Mouse (Mus musculus) gastrocnemius, postnatal 10 days (tissue): ENCODE results near the gene Mkrn2os. TPM values are rescaled to one million over a fixed set of nuclear protein-coding genes. Genes with fewer than 3 reads are reported as not detected.
"Not testable (repeated sequence)": the region's sequence is repeated elsewhere in the genome, so short reads cannot be mapped to it uniquely, and the experiment has no call there.

Experiments
- DNase-seq: peaks from one replicate; pipeline ENCODE4 v3.0.0; 2021; ENCODE audit warnings: mixed read lengths
- long read RNA-seq, 2 experiments: library from polyadenylated mRNA; stranded (forward); transcript quantifications; one replicate each; pipeline ENCODE4 v2.0.0; 2021
- total RNA-seq, 2 experiments: library from RNA; stranded (reverse); gene quantifications; 2 replicates each; pipeline ENCODE4 v1.2.3; 2021

Gene Mkrn2os
- under 1 TPM; 0.16 to 0.26 TPM for total RNA-seq
- long read RNA-seq, experiment 1, result 0 reads
- long read RNA-seq, experiment 2, partial matches to known transcripts, result 1 of 1 reads
- long read RNA-seq, experiment 2, other reads (novel, unspliced or antisense), result 0 of 1 reads

DNA sequence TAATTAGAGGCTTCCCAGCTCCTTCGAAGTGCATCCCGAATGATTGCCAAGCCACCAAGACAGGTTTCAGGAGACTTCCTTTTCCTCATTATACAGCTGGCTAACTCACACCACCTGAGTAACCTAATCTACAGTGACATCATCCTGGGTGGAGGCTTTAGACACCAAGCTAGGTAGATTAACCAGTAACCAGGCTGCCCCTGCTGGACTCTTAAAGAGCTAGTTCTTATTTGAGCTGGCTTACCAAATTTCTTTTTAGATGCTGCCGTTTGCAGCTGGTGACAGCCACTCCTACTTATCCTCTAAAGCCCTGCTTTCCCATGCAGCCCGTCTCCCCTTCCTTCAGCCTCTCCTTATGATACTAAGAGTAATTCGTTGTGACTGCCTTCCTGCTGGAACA is at the start of gene Mkrn2os:
Gene Mkrn2os, minus strand, starts transcription at position 119 of the 400 bp plus-strand sequence.
- DNase-seq, result no peak

- DNase-seq, result not testable (repeated sequence)
Observed at GRCm38 (mm10) chr6:115638188-115638587, 45.8 kb upstream of the Mkrn2os start.

GRCm38 (mm10) chr6:115634015-115634414 is 41.6 kb upstream of the Mkrn2os start:
- DNase-seq, result no peak

DNA sequence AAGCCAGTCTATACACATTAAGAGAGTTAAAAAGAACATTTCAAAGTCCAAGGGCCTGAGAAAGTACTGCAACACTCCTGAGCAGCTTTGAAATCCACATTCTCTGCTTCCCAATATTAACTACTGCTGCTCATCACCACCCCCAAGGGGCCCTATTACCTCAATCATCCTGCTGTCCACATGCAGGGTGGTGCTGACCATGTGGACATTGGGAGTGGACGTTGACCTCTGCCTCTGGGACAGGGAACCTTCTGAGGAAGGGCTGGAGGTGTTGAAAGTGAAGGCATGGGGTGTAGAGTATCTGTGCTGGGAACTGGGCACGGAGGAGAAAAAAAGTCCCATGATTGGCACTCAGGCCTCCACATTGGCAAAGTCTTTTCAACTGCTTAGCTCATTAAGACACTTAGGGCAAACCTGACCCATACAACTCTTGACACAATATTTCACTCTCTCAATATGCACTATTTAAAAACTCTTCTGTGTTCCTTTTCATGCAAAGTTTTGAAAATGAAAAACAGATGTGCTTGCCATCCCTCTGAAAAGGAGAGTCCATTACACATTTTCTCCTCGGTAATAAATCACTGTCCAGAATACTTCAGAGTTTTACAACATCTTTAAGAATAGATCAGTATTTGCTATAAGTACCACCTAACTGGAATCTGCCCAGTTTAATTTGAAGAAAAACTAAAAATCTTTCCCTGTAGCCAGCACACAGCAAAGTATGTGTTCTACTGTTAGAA is 38.9 kb upstream of the Mkrn2os start:
- no peak for DNase-seq

DNA sequence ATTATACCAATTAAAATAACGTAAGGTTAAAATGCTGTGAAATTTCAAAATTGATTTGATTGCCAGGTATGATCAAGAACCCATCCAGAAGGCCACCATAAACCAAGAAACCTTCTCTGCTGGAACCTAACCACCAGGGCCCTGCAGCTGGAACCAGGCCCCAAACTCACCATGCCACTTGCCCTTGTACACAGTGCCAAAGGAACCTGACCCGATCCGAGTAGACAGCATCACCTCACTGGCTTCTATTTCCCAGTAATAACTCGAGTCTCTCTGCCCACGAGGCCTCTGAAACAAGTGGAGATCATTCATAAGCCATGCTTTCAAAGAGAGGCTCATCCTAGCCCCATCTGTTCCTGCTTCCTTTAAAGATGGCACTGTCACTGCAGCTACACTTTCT is 33.7 kb upstream of the Mkrn2os start:
- DNase-seq, result no peak

GRCm38 (mm10) chr6:115620942-115621341 is 28.6 kb upstream of the Mkrn2os start:
- no peak for DNase-seq

- DNase-seq, result no peak
Observed at GRCm38 (mm10) chr6:115619818-115620217, 27.4 kb upstream of the Mkrn2os start.

- no peak for DNase-seq
Observed at GRCm38 (mm10) chr6:115615983-115616382, 23.6 kb upstream of the Mkrn2os start.

- DNase-seq, result no peak
Observed at GRCm38 (mm10) chr6:115613793-115614192, 21.4 kb upstream of the Mkrn2os start.

GRCm38 (mm10) chr6:115610301-115610700 is 17.9 kb upstream of the Mkrn2os start:
- no peak for DNase-seq

- DNase-seq, result no peak
Observed at GRCm38 (mm10) chr6:115609121-115609520, 16.7 kb upstream of the Mkrn2os start.

DNA sequence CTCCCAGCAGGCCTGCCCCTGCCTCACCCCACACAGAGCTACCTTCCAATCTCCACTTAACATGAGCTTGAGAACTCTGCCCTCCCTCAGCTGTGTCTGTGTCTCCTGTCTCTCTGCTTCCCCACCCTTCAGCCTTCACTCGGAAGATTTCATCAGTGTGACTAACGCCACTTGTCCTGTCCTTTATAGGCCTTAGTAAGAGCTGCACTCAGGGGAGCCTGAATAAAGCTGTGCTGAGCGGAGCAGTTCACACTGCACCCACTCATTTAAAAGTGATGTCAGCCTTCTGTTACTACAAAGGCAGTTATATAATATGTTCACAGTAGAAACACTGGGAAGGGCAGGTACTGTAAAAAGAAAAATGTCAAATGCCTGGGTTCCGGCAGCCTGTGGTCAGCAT is 15.1 kb upstream of the Mkrn2os start:
- no peak for DNase-seq

DNA sequence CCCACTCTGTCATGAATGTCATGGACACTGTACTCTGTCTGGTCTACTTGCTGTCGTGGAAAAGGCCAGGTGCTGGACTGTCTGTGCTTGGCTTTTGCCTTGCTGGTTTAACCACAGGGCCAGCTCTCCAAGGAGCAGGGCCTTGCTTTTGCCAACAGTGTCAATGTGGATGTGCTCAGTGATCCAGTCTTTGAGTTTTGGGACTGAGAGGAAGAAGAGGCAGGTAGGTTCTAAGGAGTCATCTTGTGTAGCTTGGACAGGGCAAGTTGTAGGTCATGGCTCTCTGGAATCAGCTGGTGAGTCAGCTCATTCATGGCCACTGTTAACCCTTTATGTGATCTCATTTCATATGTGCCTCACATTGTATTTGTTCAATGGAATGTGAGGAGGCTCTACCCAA is 14.1 kb upstream of the Mkrn2os start:
- no peak for DNase-seq

DNA sequence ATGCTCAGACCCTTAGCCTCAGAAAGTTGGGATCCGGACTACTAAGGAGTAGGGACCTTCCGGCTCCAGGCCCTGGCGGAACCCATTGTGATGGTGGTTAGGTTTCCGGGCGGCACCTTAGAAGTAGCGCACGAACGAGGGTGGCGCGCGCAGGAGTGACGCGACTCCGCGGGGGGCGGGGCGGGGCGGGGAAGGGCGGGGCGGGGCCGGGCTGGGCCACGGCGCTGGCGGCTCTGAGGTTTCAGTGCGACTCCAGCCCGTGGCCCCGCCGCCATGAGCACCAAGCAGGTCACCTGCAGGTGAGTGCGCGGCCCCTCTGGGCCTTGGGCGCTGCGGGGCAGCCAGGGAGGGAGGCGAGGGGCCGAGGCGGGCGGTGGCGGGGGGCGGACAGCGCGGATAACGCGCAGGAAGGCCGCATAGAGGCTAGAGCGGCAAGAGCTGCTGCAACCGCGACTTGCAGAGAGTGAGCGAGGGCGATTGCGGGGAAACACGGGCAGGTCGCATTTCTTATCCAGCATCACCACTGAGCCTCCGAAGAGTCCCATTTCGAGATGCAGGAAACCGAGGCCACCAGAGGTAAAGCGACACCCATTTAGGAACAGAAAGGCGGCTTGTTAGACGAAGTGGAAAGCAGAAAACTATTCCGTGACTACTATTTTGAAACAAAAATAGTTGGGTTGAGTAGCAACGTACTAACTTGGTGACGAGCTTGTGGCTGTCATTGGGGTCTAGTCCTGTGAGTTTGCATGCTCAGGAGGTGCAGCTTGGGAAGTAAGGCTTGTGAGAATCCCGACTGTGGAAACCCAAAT is 9.5 kb upstream of the Mkrn2os start, which contains the start of gene Mkrn2:
Gene Mkrn2, plus strand, starts transcription at position 188 of the 809 bp plus-strand sequence.
- peak; percentile 87 for DNase-seq

DNA sequence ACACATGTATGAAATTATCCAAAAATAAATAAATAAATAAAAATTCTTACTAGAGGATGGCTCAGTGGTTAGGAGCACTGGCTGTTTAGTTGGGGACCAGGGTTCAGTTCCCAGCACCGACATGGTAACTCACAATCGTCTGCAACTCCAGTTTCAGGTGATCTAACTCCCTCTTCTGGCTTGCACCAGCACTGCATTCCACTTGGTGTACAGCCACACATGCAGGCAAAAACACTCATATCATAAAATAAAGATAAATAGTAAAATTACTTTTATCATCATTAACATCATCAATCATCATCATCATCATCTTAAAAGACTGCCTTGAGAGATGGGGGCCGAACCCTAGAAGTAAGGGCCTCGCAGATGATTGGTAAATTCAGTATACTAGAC is 8.9 kb upstream of the Mkrn2os start:
- no peak for DNase-seq

DNA sequence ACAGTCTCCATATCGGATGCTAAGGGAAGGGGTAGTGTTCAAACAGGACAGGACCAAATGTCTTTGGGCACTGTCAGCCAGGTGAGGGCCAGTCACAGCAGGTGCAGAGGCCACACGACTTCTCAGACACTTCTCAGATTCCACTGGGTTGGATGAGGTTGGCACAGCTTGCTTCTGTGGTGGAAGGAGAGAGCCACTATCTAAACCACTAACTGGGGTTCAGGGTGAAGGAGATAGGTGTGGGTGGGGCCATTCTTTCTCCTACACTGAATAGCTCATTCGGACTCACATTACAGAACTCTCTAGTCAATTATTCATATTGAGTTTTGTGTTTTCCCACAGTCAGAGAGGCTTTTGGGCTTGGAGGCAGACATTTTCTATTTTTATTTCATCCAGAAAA is 3.3 kb upstream of the Mkrn2os start:
- no peak for DNase-seq

- no peak for DNase-seq
Observed at GRCm38 (mm10) chr6:115594463-115594862, 2.1 kb upstream of the Mkrn2os start.

- DNase-seq, result no peak
Observed at GRCm38 (mm10) chr6:115593252-115593651, 876 bp upstream of the Mkrn2os start.

- DNase-seq, result no peak
Observed at GRCm38 (mm10) chr6:115591692-115592359, 550 bp downstream of the Mkrn2os start.

- DNase-seq, result peak; percentile 28
Observed at GRCm38 (mm10) chr6:115586321-115586720, 6.1 kb downstream of the Mkrn2os start.

- DNase-seq, result no peak
Observed at GRCm38 (mm10) chr6:115584176-115584575, 8.2 kb downstream of the Mkrn2os start.

DNA sequence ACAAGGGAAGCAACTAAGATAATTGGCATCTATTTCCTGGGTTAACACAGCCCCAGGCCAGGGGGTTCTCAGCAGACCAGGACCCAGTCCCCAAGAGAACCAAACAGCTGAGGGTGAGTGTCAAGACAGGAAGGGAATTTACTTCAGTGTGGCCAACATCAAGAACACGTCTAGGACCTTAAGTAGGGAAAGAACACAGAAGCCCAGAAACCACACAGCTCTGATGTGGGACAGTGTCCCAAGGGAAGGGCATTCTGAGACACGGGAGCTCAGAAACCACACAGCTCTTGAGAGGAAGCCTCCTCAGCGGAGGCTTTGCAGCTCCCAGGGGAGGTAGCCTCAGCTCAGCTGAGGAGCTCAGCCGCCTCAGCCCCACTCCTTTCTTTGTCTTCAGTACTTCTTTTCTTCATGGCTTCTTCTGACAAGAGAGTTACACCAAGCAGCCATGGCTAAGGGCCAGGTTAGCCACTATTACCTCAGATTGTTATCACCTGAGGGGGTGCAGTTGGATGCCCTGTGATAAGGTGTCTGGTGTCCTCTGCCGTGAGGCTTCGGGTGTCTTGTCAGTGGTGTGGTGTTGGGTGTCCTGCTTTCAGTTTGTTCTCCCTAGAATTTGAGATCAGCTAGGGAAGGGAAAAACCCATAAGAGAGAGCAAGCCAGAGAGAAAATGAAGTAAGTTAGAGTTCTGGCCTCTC is 8.8 kb downstream of the Mkrn2os start:
- no peak for DNase-seq
